Mouse (Mus musculus): ENCODE results near the gene Zfp429. TPM values are rescaled to one million over a fixed set of nuclear protein-coding genes. Genes with fewer than 3 reads are reported as not detected.

Gene Zfp429
- polyA plus RNA-seq, 1 experiment, result 10.9 TPM

- no peak for TF ChIP-seq EP300 (IDR thresholded peaks at IDR 0.05; ENCODE audit: insufficient read depth, low read depth, low read length)
- TF ChIP-seq POLR2A (IDR thresholded peaks at IDR 0.05; ENCODE audit: insufficient read depth, low read length), result no peak
- TF ChIP-seq CTCF (IDR thresholded peaks at IDR 0.05; ENCODE audit: low read depth, low read length), result no peak
- Histone ChIP-seq H3K9me3 (replicated peaks; ENCODE audit: control insufficient read depth, insufficient read depth, low read length, poor library complexity, severe bottlenecking) (no peaks in the 10 kb centered on the region), H3K9ac (ENCODE audit: low read depth, poor library complexity, severe bottlenecking) (peak within 1 kb of the TSS; percentile 77), H3K27ac (ENCODE audit: insufficient read depth, low read length) (peak within 1 kb of the TSS; percentile 4; the same call in 1 of the 2 replicates), H3K27me3 (ENCODE audit: control insufficient read depth, insufficient read depth, low read length, poor library complexity, severe bottlenecking) (no peaks in the 10 kb centered on the region), H3K4me1 (ENCODE audit: control insufficient read depth, insufficient read depth, low read length) (peaks cover 2% of the 10 kb centered on the region), H3K4me3 (ENCODE audit: low read depth, low read length) (peak within 1 kb of the TSS; percentile 100), H3K36me3 (ENCODE audit: control insufficient read depth, insufficient read depth, low read length, poor library complexity, severe bottlenecking) (no peaks in the 10 kb centered on the region)
Measured at GRCm38 (mm10) chr13:67360131-67360744, 39.4 kb downstream of the Zfp429 start, which contains the start of the genes Gm28044 and Zfp953. TSS of gene Gm28044 (minus strand) at chr13:67360536. TSS of gene Zfp953 (minus strand) at chr13:67360605.

- Histone ChIP-seq H3K36me3 (ENCODE audit: control insufficient read depth, insufficient read depth, low read length, poor library complexity, severe bottlenecking) (no peaks in the 10 kb centered on the region), H3K4me3 (ENCODE audit: low read depth, low read length) (no peak overlapping the region), H3K9ac (ENCODE audit: low read depth, poor library complexity, severe bottlenecking) (no peak overlapping the region), H3K9me3 (replicated peaks; ENCODE audit: control insufficient read depth, insufficient read depth, low read length, poor library complexity, severe bottlenecking) (no peaks in the 10 kb centered on the region), H3K27me3 (ENCODE audit: control insufficient read depth, insufficient read depth, low read length, poor library complexity, severe bottlenecking) (no peaks in the 10 kb centered on the region), H3K4me1 (ENCODE audit: control insufficient read depth, insufficient read depth, low read length) (no peaks in the 10 kb centered on the region), H3K27ac (ENCODE audit: insufficient read depth, low read length) (no peak overlapping the region)
- TF ChIP-seq CTCF (IDR thresholded peaks at IDR 0.05; ENCODE audit: low read depth, low read length) (no peak), POLR2A (IDR thresholded peaks at IDR 0.05; ENCODE audit: insufficient read depth, low read length) (no peak), EP300 (IDR thresholded peaks at IDR 0.05; ENCODE audit: insufficient read depth, low read depth, low read length) (no peak)
Measured at GRCm38 (mm10) chr13:67351854-67352253, 47.8 kb downstream of the Zfp429 start.

DNA sequence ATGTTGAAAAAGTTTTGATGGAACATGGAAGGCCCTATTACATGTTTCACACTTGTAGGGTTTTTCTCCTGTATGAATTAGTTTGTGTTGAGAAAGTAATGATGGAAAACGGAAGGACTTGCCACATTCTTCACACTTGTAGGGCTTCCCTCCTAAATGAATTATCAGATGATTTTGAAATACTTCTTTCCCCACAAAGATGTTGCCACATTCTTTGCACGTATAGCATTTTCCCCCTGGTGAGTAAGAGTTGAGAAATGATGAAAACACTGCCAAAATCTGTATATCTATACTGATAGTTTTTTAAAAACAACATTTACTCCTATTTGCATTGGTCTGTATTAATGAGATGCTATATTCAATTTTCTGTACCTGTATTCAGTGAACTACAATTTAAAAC, 56.2 kb downstream of the Zfp429 start:
- no peaks in the 10 kb centered on the region for H3K27me3 ChIP-seq (ENCODE audit: control insufficient read depth, insufficient read depth, low read length, poor library complexity, severe bottlenecking)
- no peaks in the 10 kb centered on the region; the same call in 1 of the 2 replicates for H3K36me3 ChIP-seq (ENCODE audit: control insufficient read depth, insufficient read depth, low read length, poor library complexity, severe bottlenecking)
- TF ChIP-seq EP300 (IDR thresholded peaks at IDR 0.05; ENCODE audit: insufficient read depth, low read depth, low read length) (no peak), POLR2A (IDR thresholded peaks at IDR 0.05; ENCODE audit: insufficient read depth, low read length) (no peak), CTCF (IDR thresholded peaks at IDR 0.05; ENCODE audit: low read depth, low read length) (no peak)
- H3K9me3 ChIP-seq (replicated peaks; ENCODE audit: control insufficient read depth, insufficient read depth, low read length, poor library complexity, severe bottlenecking), result no peaks in the 10 kb centered on the region
- no peak overlapping the region for H3K27ac ChIP-seq (ENCODE audit: insufficient read depth, low read length)
- no peak overlapping the region for H3K9ac ChIP-seq (ENCODE audit: low read depth, poor library complexity, severe bottlenecking)
- no peaks in the 10 kb centered on the region for H3K4me1 ChIP-seq (ENCODE audit: control insufficient read depth, insufficient read depth, low read length)
- no peak overlapping the region for H3K4me3 ChIP-seq (ENCODE audit: low read depth, low read length)

Other genes with a start within 250 kb of the Zfp429 start
- gene Rsl1, start 226.6 kb downstream of the Zfp429 start, polyA plus RNA-seq (2011; ENCODE audit: insufficient read depth, insufficient read length, low read depth, missing spikeins), result 7.3 and 8.5 TPM in 2 replicates
- 1.9 and 2.1 TPM in 2 replicates for gene Zfp455, start 205.3 kb downstream of the Zfp429 start, polyA plus RNA-seq (2011; ENCODE audit: insufficient read depth, insufficient read length, low read depth, missing spikeins)
- 3.2 and 4.2 TPM in 2 replicates for gene Zfp458, start 121.4 kb downstream of the Zfp429 start, polyA plus RNA-seq (2011; ENCODE audit: insufficient read depth, insufficient read length, low read depth, missing spikeins)
- gene Zfp457, start 93.3 kb downstream of the Zfp429 start, polyA plus RNA-seq (2011; ENCODE audit: insufficient read depth, insufficient read length, low read depth, missing spikeins), result 0.72 TPM in 1 of 2 replicates, not detected in the other
- gene Zfp595, start 67.2 kb downstream of the Zfp429 start, polyA plus RNA-seq (2011; ENCODE audit: insufficient read depth, insufficient read length, low read depth, missing spikeins), result 6.6 and 7.5 TPM in 2 replicates
- 2.5 and 4.6 TPM in 2 replicates for gene Gm28044, start 39.3 kb downstream of the Zfp429 start, polyA plus RNA-seq (2011; ENCODE audit: insufficient read depth, insufficient read length, low read depth, missing spikeins)
- gene Zfp953, start 39.2 kb downstream of the Zfp429 start, polyA plus RNA-seq (2011; ENCODE audit: insufficient read depth, insufficient read length, low read depth, missing spikeins), result 3.8 and 4.5 TPM in 2 replicates
- gene Gm28041, start 24.1 kb downstream of the Zfp429 start, polyA plus RNA-seq (2011; ENCODE audit: insufficient read depth, insufficient read length, low read depth, missing spikeins), result 0.99 TPM in 1 of 2 replicates, not detected in the other
- gene Zfp456, start 24.0 kb downstream of the Zfp429 start, polyA plus RNA-seq (2011; ENCODE audit: insufficient read depth, insufficient read length, low read depth, missing spikeins), result 3.7 and 4.0 TPM in 2 replicates
- 24.0 and 25.7 TPM in 2 replicates for gene Zfp459, start 21.6 kb upstream of the Zfp429 start, polyA plus RNA-seq (2011; ENCODE audit: insufficient read depth, insufficient read length, low read depth, missing spikeins)
- gene Zfp874a, start 51.8 kb upstream of the Zfp429 start, polyA plus RNA-seq (2011; ENCODE audit: insufficient read depth, insufficient read length, low read depth, missing spikeins), result 26.9 and 28.9 TPM in 2 replicates
- 10.1 and 19.3 TPM in 2 replicates for gene Zfp874b, start 84.4 kb upstream of the Zfp429 start, polyA plus RNA-seq (2011; ENCODE audit: insufficient read depth, insufficient read length, low read depth, missing spikeins)
- gene Zfp58, start 100.7 kb upstream of the Zfp429 start, polyA plus RNA-seq (2011; ENCODE audit: insufficient read depth, insufficient read length, low read depth, missing spikeins), result 10.3 and 10.7 TPM in 2 replicates
- gene Gm26965, start 126.3 kb upstream of the Zfp429 start, polyA plus RNA-seq (2011; ENCODE audit: insufficient read depth, insufficient read length, low read depth, missing spikeins), result not detected in 2 replicates
- gene Zfp87, start 126.4 kb upstream of the Zfp429 start, polyA plus RNA-seq (2011; ENCODE audit: insufficient read depth, insufficient read length, low read depth, missing spikeins), result 15.0 and 15.5 TPM in 2 replicates
- 9.3 and 9.9 TPM in 2 replicates for gene Zfp748, start 154.0 kb upstream of the Zfp429 start, polyA plus RNA-seq (2011; ENCODE audit: insufficient read depth, insufficient read length, low read depth, missing spikeins)
- gene Zfp729b, start 209.9 kb upstream of the Zfp429 start, polyA plus RNA-seq (2011; ENCODE audit: insufficient read depth, insufficient read length, low read depth, missing spikeins), result 10.6 and 11.9 TPM in 2 replicates
- 13.8 and 15.6 TPM in 2 replicates for gene Gm49345, start 237.9 kb upstream of the Zfp429 start, polyA plus RNA-seq (2011; ENCODE audit: insufficient read depth, insufficient read length, low read depth, missing spikeins)
- gene Zfp729a, start 238.0 kb upstream of the Zfp429 start, polyA plus RNA-seq (2011; ENCODE audit: insufficient read depth, insufficient read length, low read depth, missing spikeins), result 10.8 and 11.1 TPM in 2 replicates

Measured in ES-Bruce4 (cell line).